Mouse (Mus musculus): ENCODE results near the gene Sdcbp2.

DNA sequence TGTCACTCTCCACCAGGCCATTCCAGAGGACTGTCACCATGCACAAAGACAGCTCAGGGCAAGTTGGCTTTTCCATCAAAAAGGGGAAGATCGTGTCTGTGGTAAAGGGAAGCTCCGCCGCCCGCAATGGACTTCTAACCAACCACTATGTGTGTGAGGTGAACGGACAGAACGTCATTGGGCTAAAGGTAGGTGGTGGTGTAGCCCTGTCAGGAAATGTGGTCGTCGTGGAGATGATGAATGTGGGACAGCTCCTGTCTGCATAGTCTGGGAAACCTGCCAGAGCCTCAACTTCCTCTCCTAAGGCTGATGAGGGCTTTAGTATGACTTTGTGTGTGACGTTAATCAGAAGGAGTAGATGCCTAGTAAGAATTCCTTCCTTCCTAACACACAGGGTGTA lies 14.9 kb downstream of the Sdcbp2 start:
- TF ChIP-seq CTCF (IDR thresholded peaks at IDR 0.05; ENCODE audit: extremely low read depth, insufficient read depth, insufficient read length, insufficient replicate concordance) (no peak), POLR2A (IDR thresholded peaks at IDR 0.05; ENCODE audit: low read depth, low read length) (no peak)

Data from spleen, adult 2 months (tissue).